Mouse (Mus musculus) liver, adult (tissue): Measurements from ENCODE around the gene Ppard.

Source experiments
- GATA4 ChIP-seq: IDR thresholded peaks from 2 replicates; pipeline ENCODE4 v1.6.1; 2014; ENCODE audit warnings: mild to moderate bottlenecking, low read length; ENCODE audit not compliant: insufficient replicate concordance

Ppard gene

GRCm38 (mm10) chr17:28345882-28346281 is 113.4 kb downstream of the Ppard start:
- TF ChIP-seq GATA4: no peak

GRCm38 (mm10) chr17:28347327-28347726 is 114.8 kb downstream of the Ppard start:
- no peak for TF ChIP-seq GATA4

DNA sequence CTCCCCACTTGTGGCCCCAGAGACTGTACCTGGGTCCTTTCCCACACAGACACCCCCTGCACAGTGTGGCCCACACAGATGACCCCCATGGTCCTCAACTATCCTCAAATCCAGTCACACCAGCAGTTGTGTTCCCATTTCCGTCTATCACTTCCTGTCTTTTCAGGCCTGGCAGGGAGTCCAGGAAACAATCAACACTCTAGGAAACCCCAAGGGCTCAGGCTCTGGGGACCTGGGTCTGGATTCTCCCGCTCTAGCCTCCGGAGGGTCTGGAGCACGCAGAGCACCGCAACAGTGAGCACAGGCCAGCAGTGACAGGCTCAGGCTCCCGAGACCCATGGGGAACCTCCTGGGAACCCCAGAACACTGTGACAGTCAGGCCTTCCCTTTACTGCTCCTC is 115.7 kb downstream of the Ppard start:
- TF ChIP-seq GATA4: no peak

DNA sequence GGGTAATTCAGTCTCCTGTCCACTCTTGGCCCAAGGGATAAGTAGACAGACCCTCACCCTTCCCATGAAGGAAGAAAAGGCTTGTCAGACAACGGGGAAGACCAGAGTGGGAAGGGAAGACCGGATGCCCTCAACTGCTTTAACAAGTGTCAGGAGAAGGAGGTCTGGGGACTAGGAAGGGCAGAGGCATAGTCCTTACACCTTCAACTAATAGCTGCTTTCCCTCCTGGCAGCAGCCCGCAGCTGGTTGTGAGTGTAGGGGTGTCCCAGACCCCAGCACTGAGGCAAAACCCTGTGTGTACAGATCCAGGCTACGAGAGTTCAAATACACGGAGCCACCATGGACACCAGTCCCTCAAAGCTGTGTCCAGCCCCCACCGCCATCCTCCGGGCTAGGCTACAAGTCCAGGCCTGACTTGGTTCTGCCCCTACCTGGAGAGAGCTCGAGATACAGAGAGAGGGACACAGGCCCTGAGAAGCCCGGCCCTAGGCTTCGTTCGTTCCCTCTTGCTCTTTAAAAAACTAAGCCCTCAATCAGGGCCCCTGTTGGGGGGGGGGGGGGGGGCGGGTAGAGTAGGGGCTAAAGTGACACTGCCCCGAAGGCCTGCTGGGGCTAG is 116.9 kb downstream of the Ppard start:
- no peak for TF ChIP-seq GATA4

GRCm38 (mm10) chr17:28349901-28350465 is 117.5 kb downstream of the Ppard start:
- TF ChIP-seq GATA4: no peak

- no peak for TF ChIP-seq GATA4
Observed at GRCm38 (mm10) chr17:28350466-28351352, 118.2 kb downstream of the Ppard start, which contains the start of gene Tead3. Tead3 (minus strand) TSS chr17:28350817.
